Mouse (Mus musculus) liver, embryonic 13.5 days (tissue): ENCODE results near the gene Trpv4. TPM values are rescaled to one million over a fixed set of nuclear protein-coding genes. Genes with fewer than 3 reads are reported as not detected.

ENCODE experiments used
- ATAC-seq: fragments of 200-750 bp; cut with Nextera tagmentation; 2 replicates; pipeline ENCODE4 v1.8.0; 2017; ENCODE audit warnings: low read depth, mild to moderate bottlenecking, moderate number of reproducible peaks, moderate library complexity
- DNase-seq: peaks from one replicate; pipeline ENCODE4 v3.0.0; 2022
- H3K27ac ChIP-seq: fragments of 300-500 bp; sonication (generic); 2 replicates; pipeline ENCODE4 v1.5.1; 2015; ENCODE audit warnings: moderate library complexity, mild to moderate bottlenecking, inconsistent platforms
- H3K27me3 ChIP-seq: fragments of 300-500 bp; sonication (generic); 2 replicates; pipeline ENCODE4 v1.6.1; 2015; ENCODE audit warnings: mild to moderate bottlenecking, inconsistent platforms
- H3K36me3 ChIP-seq: fragments of 300-500 bp; sonication (generic); 2 replicates; pipeline ENCODE4 v1.6.1; 2015; ENCODE audit warnings: mild to moderate bottlenecking, inconsistent platforms
- H3K4me1 ChIP-seq: fragments of 300-500 bp; sonication (generic); replicated peaks from 2 replicates; pipeline ENCODE4 v1.6.1; 2015; ENCODE audit warnings: inconsistent platforms
- H3K4me2 ChIP-seq: fragments of 300-500 bp; sonication (generic); 2 replicates; pipeline ENCODE4 v1.6.1; 2015; ENCODE audit warnings: inconsistent platforms, mild to moderate bottlenecking, moderate library complexity
- H3K4me3 ChIP-seq: fragments of 300-500 bp; sonication (generic); replicated peaks from 2 replicates; pipeline ENCODE4 v1.5.1; 2015; ENCODE audit warnings: mild to moderate bottlenecking, inconsistent platforms
- H3K9ac ChIP-seq: fragments of 300-500 bp; sonication (generic); 2 replicates; pipeline ENCODE4 v1.6.1; 2015; ENCODE audit warnings: mild to moderate bottlenecking, inconsistent platforms
- H3K9me3 ChIP-seq: fragments of 300-500 bp; sonication (generic); replicated peaks from 2 replicates; pipeline ENCODE4 v1.6.1; 2016; ENCODE audit warnings: inconsistent platforms
- WGBS: fragments of 180-500 bp; shearing (Covaris S2); methylation state at CpG from one replicate; pipeline ENCODE4 v1.1.7; 2015; ENCODE audit not compliant: insufficient replicate concordance; 5-methylcytosine and 5-hydroxymethylcytosine counted together
- polyA plus RNA-seq: library from polyadenylated mRNA; unstranded; fragments of >200 nt; fragmentation: Nextera tagmentation; extraction: Ambion mirVana; gene quantifications from 2 replicates; pipeline ENCODE4 v1.2.1, GENCODE M21; 2015

The Trpv4 gene
- polyA plus RNA-seq, 1 experiment from 2014 or later, result 0.17 TPM

DNA sequence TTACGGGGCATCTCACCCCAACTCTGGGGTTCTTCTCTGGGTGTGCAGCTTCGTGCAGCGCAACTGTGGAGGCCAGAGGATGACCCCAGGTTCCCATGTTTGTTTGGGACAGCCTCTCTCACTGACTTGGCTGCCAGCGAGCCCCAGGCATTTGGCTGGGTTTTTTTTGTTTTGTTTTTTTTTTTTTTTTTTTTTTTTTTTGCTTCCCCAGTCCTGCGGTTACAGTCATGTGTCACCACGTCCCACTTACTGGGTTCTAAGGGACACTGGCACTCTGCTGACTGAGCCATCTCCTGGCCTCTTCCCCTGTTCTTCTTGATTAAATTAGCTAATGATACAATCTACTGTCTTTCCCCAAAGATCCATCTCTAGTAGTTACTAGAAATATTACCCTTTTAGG lies 60.6 kb downstream of the Trpv4 start:
- Histone ChIP-seq H3K9ac (no peak overlapping the region), H3K4me1 (peaks cover 52% of the 10 kb centered on the region), H3K36me3 (no peaks in the 10 kb centered on the region), H3K27ac (no peak overlapping the region), H3K27me3 (no peaks in the 10 kb centered on the region), H3K4me3 (no peak overlapping the region), H3K4me2 (0 out of 2 replicates have a peak overlapping the region, but pooled peaks have one; percentile 23), H3K9me3 (no peaks in the 10 kb centered on the region)
- no peak for ATAC-seq
- no peak for DNase-seq
- WGBS, result 48% methylated on average over 6 of the region's 6 CpGs

DNA sequence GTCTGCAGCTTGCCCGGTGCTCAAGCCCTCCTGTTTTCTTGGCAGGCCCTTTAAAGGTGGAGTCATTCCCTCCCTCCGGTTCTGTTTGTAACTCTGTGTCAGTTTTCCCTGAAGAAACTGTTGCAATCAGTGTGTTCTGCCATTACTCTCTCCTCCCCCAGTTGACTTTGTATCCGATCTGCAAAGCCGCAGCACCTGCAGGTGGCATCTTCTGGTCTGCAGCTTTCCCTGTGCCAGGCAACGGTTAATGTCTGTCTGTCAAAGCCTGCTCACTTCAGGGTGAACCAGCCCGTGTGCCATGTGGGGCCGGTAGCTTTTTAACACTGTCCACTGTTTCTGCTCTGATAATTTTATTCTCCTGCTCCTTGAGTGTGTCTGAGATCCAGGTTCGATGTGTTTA lies 61.0 kb downstream of the Trpv4 start:
- Histone ChIP-seq H3K9ac (no peak overlapping the region), H3K4me1 (peaks cover 57% of the 10 kb centered on the region), H3K36me3 (no peaks in the 10 kb centered on the region), H3K4me3 (no peak overlapping the region), H3K9me3 (no peaks in the 10 kb centered on the region), H3K27ac (peak overlapping the region; percentile 73; the same call in 1 of the 2 replicates), H3K27me3 (no peaks in the 10 kb centered on the region), H3K4me2 (peak overlapping the region; percentile 23; the same call in 1 of the 2 replicates)
- no peak for ATAC-seq
- 49% methylated on average over 8 of the region's 8 CpGs for WGBS
- no peak for DNase-seq

- H3K36me3 ChIP-seq, result no peaks in the 10 kb centered on the region
- DNase-seq, result no peak
- peak; percentile 63 for ATAC-seq
Observed at GRCm38 (mm10) chr5:114596604-114597003, 61.6 kb downstream of the Trpv4 start.

GRCm38 (mm10) chr5:114594741-114595241 lies 63.4 kb downstream of the Trpv4 start:
- no peaks in the 10 kb centered on the region for H3K36me3 ChIP-seq
- 5% methylated on average over 15 of the region's 15 CpGs for WGBS
- no peak for ATAC-seq
- no peaks in the 10 kb centered on the region for H3K27me3 ChIP-seq
- no peaks in the 10 kb centered on the region for H3K9me3 ChIP-seq
- H3K27ac ChIP-seq, result peak overlapping the region; percentile 75
- H3K9ac ChIP-seq, result peak overlapping the region; percentile 6; the same call in 1 of the 2 replicates
- peaks cover 76% of the 10 kb centered on the region for H3K4me1 ChIP-seq
- peak overlapping the region; percentile 39 for H3K4me2 ChIP-seq
- DNase-seq, result no peak
- no peak overlapping the region for H3K4me3 ChIP-seq

More at GRCm38 (mm10) chr5:114596604-114597003, 61.6 kb downstream of the Trpv4 start:
- H3K9me3 ChIP-seq, result no peaks in the 10 kb centered on the region
- WGBS, result 17% methylated on average over 10 of the region's 10 CpGs
- H3K4me3 ChIP-seq, result no peak overlapping the region
- peak overlapping the region; percentile 73 for H3K27ac ChIP-seq
- no peaks in the 10 kb centered on the region for H3K27me3 ChIP-seq
- H3K9ac ChIP-seq, result no peak overlapping the region
- H3K4me2 ChIP-seq, result peak overlapping the region; percentile 23; the same call in 1 of the 2 replicates
- H3K4me1 ChIP-seq, result peaks cover 59% of the 10 kb centered on the region

GRCm38 (mm10) chr5:114593949-114594348 lies 64.3 kb downstream of the Trpv4 start:
- Histone ChIP-seq H3K27me3 (no peaks in the 10 kb centered on the region), H3K9me3 (no peaks in the 10 kb centered on the region), H3K27ac (peak overlapping the region; percentile 75), H3K36me3 (no peaks in the 10 kb centered on the region), H3K4me1 (peaks cover 81% of the 10 kb centered on the region), H3K4me2 (no peak overlapping the region), H3K9ac (no peak overlapping the region), H3K4me3 (no peak overlapping the region)
- 61% methylated on average over 5 of the region's 5 CpGs for WGBS
- DNase-seq (no peak), ATAC-seq (no peak)

GRCm38 (mm10) chr5:114593161-114593821 lies 64.9 kb downstream of the Trpv4 start:
- 64% methylated on average over 12 of the region's 12 CpGs for WGBS
- no peak overlapping the region for H3K27ac ChIP-seq
- H3K36me3 ChIP-seq, result no peaks in the 10 kb centered on the region
- ATAC-seq (no peak), DNase-seq (no peak)
- peaks cover 88% of the 10 kb centered on the region for H3K4me1 ChIP-seq
- H3K9ac ChIP-seq, result no peak overlapping the region
- H3K4me3 ChIP-seq, result no peak overlapping the region
- no peak overlapping the region for H3K4me2 ChIP-seq
- no peaks in the 10 kb centered on the region for H3K9me3 ChIP-seq
- H3K27me3 ChIP-seq, result no peaks in the 10 kb centered on the region

GRCm38 (mm10) chr5:114592463-114593160 lies 65.6 kb downstream of the Trpv4 start:
- Histone ChIP-seq H3K9me3 (no peaks in the 10 kb centered on the region), H3K4me2 (no peak overlapping the region), H3K36me3 (no peaks in the 10 kb centered on the region), H3K4me1 (peaks cover 92% of the 10 kb centered on the region), H3K27me3 (no peaks in the 10 kb centered on the region), H3K9ac (no peak overlapping the region), H3K4me3 (no peak overlapping the region), H3K27ac (no peak overlapping the region)
- whole genome bisulfite sequencing, result 64% methylated on average over 19 of the region's 19 CpGs
- DNase-seq, result no peak
- ATAC-seq, result no peak

GRCm38 (mm10) chr5:114591151-114591561 lies 67.1 kb downstream of the Trpv4 start:
- peak; percentile 33 for DNase-seq
- H3K4me1 ChIP-seq, result peaks cover 82% of the 10 kb centered on the region
- peak overlapping the region; percentile 40 for H3K4me2 ChIP-seq
- ATAC-seq, result peak; percentile 44; the same call in 1 of the 2 replicates
- H3K4me3 ChIP-seq, result no peak overlapping the region
- no peaks in the 10 kb centered on the region for H3K27me3 ChIP-seq
- H3K27ac ChIP-seq, result peak overlapping the region; percentile 29; the same call in 1 of the 2 replicates
- no peaks in the 10 kb centered on the region for H3K9me3 ChIP-seq
- no peak overlapping the region for H3K9ac ChIP-seq
- WGBS, result 4% methylated on average over 15 of the region's 15 CpGs
- no peaks in the 10 kb centered on the region for H3K36me3 ChIP-seq

DNA sequence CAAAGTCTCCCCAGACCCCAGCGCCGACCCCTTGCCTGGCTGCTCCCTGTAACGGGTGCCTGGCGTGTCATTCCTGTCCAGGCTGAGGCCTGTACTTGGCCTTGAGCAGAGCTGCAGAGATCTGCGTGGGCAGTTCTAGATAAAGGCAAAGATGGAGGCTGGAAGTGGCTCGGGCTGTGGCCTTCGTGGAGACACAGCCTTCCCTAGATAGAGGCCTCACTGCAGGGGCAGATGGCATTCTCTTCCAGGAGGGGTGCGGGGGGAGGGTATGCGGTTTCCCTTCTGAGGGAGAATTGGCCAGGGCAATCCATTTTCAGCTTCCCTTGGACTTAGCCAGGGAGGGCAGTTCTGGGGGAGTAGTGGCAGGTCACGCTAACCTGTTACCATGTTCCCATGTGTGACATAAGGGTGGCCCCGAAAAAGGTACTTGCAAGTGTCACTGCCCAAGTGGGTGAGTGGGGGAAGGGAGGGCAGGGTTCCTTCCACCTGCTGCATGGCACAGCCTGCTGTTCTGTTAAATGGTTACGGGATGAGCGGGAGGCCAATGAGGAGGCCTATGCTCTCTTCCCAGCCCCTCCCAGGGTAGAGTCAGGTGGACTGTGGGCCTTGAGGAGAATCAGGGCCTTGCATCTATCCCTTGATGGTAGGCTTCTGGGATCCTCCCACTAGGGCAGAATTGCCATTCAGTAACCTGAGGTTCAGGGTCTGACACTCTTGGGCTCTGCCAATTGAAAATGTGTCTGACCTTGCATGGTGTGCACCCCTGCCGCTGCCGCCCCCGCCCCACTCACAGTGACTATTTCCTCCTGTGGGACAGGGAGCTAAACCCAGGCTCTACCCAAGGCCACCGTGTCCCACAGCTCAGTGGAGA lies 67.9 kb downstream of the Trpv4 start:
- DNase-seq (no peak), ATAC-seq (no peak)
- peak overlapping the region; percentile 40; the same call in 1 of the 2 replicates for H3K27ac ChIP-seq
- peaks cover 75% of the 10 kb centered on the region for H3K4me1 ChIP-seq
- 52% methylated on average over 17 of the region's 17 CpGs for WGBS
- peaks cover 4% of the 10 kb centered on the region; the same call in 1 of the 2 replicates for H3K27me3 ChIP-seq
- H3K9ac ChIP-seq, result no peak overlapping the region
- H3K36me3 ChIP-seq, result no peaks in the 10 kb centered on the region
- peak overlapping the region; percentile 40 for H3K4me2 ChIP-seq
- H3K4me3 ChIP-seq, result no peak overlapping the region
- H3K9me3 ChIP-seq, result no peaks in the 10 kb centered on the region

GRCm38 (mm10) chr5:114589454-114589853 lies 68.8 kb downstream of the Trpv4 start:
- DNase-seq, result no peak
- Histone ChIP-seq H3K27ac (no peak overlapping the region; the same call in 1 of the 2 replicates), H3K9me3 (no peaks in the 10 kb centered on the region), H3K4me2 (peak overlapping the region; percentile 17; the same call in 1 of the 2 replicates), H3K4me3 (no peak overlapping the region), H3K27me3 (peaks cover 4% of the 10 kb centered on the region; the same call in 1 of the 2 replicates), H3K36me3 (no peaks in the 10 kb centered on the region), H3K4me1 (peaks cover 74% of the 10 kb centered on the region), H3K9ac (no peak overlapping the region)
- 62% methylated on average over 2 of the region's 2 CpGs for WGBS
- peak; percentile 29 for ATAC-seq
